Mouse (Mus musculus): Measurements from ENCODE around the gene Atg7. TPM values are rescaled to one million over a fixed set of nuclear protein-coding genes. Genes with fewer than 3 reads are reported as not detected.

Gene Atg7
- polyA plus RNA-seq, 1 experiment from 2014 or later = 20.8 TPM

GRCm38 (mm10) chr6:114777872-114778271 lies 135.0 kb downstream of the Atg7 start:
- H3K9me3 ChIP-seq = no peaks in the 10 kb centered on the region
- H3K9ac ChIP-seq (replicated peaks) = no peak overlapping the region
- no peak for ATAC-seq (replicated peaks)
- no peak overlapping the region for H3K4me3 ChIP-seq
- no peaks in the 10 kb centered on the region for H3K27me3 ChIP-seq
- H3K27ac ChIP-seq (replicated peaks) = no peak overlapping the region
- peaks cover 22% of the 10 kb centered on the region for H3K4me1 ChIP-seq
- WGBS = 17% methylated on average over 4 of the region's 4 CpGs
- H3K36me3 ChIP-seq = no peaks in the 10 kb centered on the region
- H3K4me2 ChIP-seq (replicated peaks) = no peak overlapping the region

GRCm38 (mm10) chr6:114778650-114779049 lies 135.8 kb downstream of the Atg7 start:
- H3K9ac ChIP-seq (replicated peaks) = no peak overlapping the region
- no peak overlapping the region for H3K4me3 ChIP-seq
- H3K27ac ChIP-seq (replicated peaks) = no peak overlapping the region
- H3K4me1 ChIP-seq = peaks cover 22% of the 10 kb centered on the region
- no peak for ATAC-seq (replicated peaks)
- H3K4me2 ChIP-seq (replicated peaks) = no peak overlapping the region
- H3K27me3 ChIP-seq = no peaks in the 10 kb centered on the region
- 44% methylated on average over 8 of the region's 8 CpGs for WGBS
- no peaks in the 10 kb centered on the region for H3K9me3 ChIP-seq
- H3K36me3 ChIP-seq = no peaks in the 10 kb centered on the region

GRCm38 (mm10) chr6:114780583-114780982 lies 137.7 kb downstream of the Atg7 start:
- no peak overlapping the region for H3K4me3 ChIP-seq
- H3K9ac ChIP-seq (replicated peaks) = no peak overlapping the region
- H3K36me3 ChIP-seq = no peaks in the 10 kb centered on the region
- H3K4me1 ChIP-seq = peaks cover 22% of the 10 kb centered on the region
- no peaks in the 10 kb centered on the region for H3K27me3 ChIP-seq
- H3K27ac ChIP-seq (replicated peaks) = no peak overlapping the region
- H3K4me2 ChIP-seq (replicated peaks) = no peak overlapping the region
- H3K9me3 ChIP-seq = no peaks in the 10 kb centered on the region
- ATAC-seq (replicated peaks) = no peak
- 82% methylated on average over 2 of the region's 2 CpGs for WGBS

GRCm38 (mm10) chr6:114781415-114782240 lies 138.7 kb downstream of the Atg7 start:
- H3K27me3 ChIP-seq = no peaks in the 10 kb centered on the region
- H3K9me3 ChIP-seq = no peaks in the 10 kb centered on the region
- WGBS = 37% methylated on average over 11 of the region's 11 CpGs
- 0 out of 2 replicates have a peak, but pooled peaks have one; percentile 29 for ATAC-seq (replicated peaks)
- H3K27ac ChIP-seq (replicated peaks) = 0 out of 2 replicates have a peak overlapping the region, but pooled peaks have one; percentile 34
- H3K4me2 ChIP-seq (replicated peaks) = no peak overlapping the region
- H3K36me3 ChIP-seq = no peaks in the 10 kb centered on the region
- H3K4me3 ChIP-seq = no peak overlapping the region
- no peak overlapping the region for H3K9ac ChIP-seq (replicated peaks)
- peaks cover 22% of the 10 kb centered on the region for H3K4me1 ChIP-seq

GRCm38 (mm10) chr6:114782486-114782885 lies 139.6 kb downstream of the Atg7 start:
- peaks cover 22% of the 10 kb centered on the region for H3K4me1 ChIP-seq
- H3K27me3 ChIP-seq = no peaks in the 10 kb centered on the region
- H3K4me3 ChIP-seq = no peak overlapping the region
- H3K4me2 ChIP-seq (replicated peaks) = no peak overlapping the region
- H3K36me3 ChIP-seq = no peaks in the 10 kb centered on the region
- WGBS = 69% methylated on average over 7 of the region's 7 CpGs
- no peaks in the 10 kb centered on the region for H3K9me3 ChIP-seq
- no peak overlapping the region for H3K9ac ChIP-seq (replicated peaks)
- ATAC-seq (replicated peaks) = no peak
- no peak overlapping the region; the same call in 1 of the 2 replicates for H3K27ac ChIP-seq (replicated peaks)

GRCm38 (mm10) chr6:114786461-114786860 lies 143.6 kb downstream of the Atg7 start:
- H3K4me2 ChIP-seq (replicated peaks) = no peak overlapping the region
- no peaks in the 10 kb centered on the region for H3K27me3 ChIP-seq
- no peaks in the 10 kb centered on the region for H3K36me3 ChIP-seq
- no peak overlapping the region for H3K9ac ChIP-seq (replicated peaks)
- H3K9me3 ChIP-seq = no peaks in the 10 kb centered on the region
- H3K4me1 ChIP-seq = peaks cover 14% of the 10 kb centered on the region
- no peak overlapping the region for H3K4me3 ChIP-seq
- 33% methylated on average over 3 of the region's 3 CpGs for WGBS
- no peak overlapping the region for H3K27ac ChIP-seq (replicated peaks)
- ATAC-seq (replicated peaks) = no peak

- Histone ChIP-seq H3K36me3 (no peaks in the 10 kb centered on the region), H3K4me1 (peaks cover 3% of the 10 kb centered on the region), H3K9me3 (no peaks in the 10 kb centered on the region), H3K27ac (replicated peaks) (no peak overlapping the region), H3K27me3 (no peaks in the 10 kb centered on the region), H3K4me2 (replicated peaks) (no peak overlapping the region), H3K4me3 (no peak overlapping the region), H3K9ac (replicated peaks) (no peak overlapping the region)
- 84% methylated on average over 3 of the region's 3 CpGs for WGBS
- no peak for ATAC-seq (replicated peaks)
These were observed 144.7 kb downstream of the Atg7 start for GRCm38 (mm10) chr6:114787606-114788005.

GRCm38 (mm10) chr6:114788663-114789062 lies 145.8 kb downstream of the Atg7 start:
- Histone ChIP-seq H3K9ac (replicated peaks) (no peak overlapping the region), H3K4me1 (no peaks in the 10 kb centered on the region), H3K27me3 (no peaks in the 10 kb centered on the region), H3K4me2 (replicated peaks) (no peak overlapping the region), H3K27ac (replicated peaks) (no peak overlapping the region), H3K36me3 (no peaks in the 10 kb centered on the region), H3K4me3 (no peak overlapping the region), H3K9me3 (no peaks in the 10 kb centered on the region)
- 86% methylated on average over 4 of the region's 4 CpGs for WGBS
- ATAC-seq (replicated peaks) = no peak

GRCm38 (mm10) chr6:114790084-114790483 lies 147.2 kb downstream of the Atg7 start:
- Histone ChIP-seq H3K9ac (replicated peaks) (no peak overlapping the region), H3K4me2 (replicated peaks) (no peak overlapping the region), H3K4me1 (no peaks in the 10 kb centered on the region), H3K27ac (replicated peaks) (no peak overlapping the region), H3K9me3 (no peaks in the 10 kb centered on the region), H3K4me3 (no peak overlapping the region), H3K27me3 (no peaks in the 10 kb centered on the region), H3K36me3 (no peaks in the 10 kb centered on the region)
- no peak for ATAC-seq (replicated peaks)
- WGBS = 85% methylated on average over 2 of the region's 2 CpGs

- no peak overlapping the region for H3K4me2 ChIP-seq (replicated peaks)
- H3K4me3 ChIP-seq = no peak overlapping the region
- H3K27me3 ChIP-seq = no peaks in the 10 kb centered on the region
- 89% methylated on average over 7 of the region's 7 CpGs for WGBS
- ATAC-seq (replicated peaks) = no peak
- H3K4me1 ChIP-seq = no peaks in the 10 kb centered on the region
- H3K9ac ChIP-seq (replicated peaks) = no peak overlapping the region
- no peaks in the 10 kb centered on the region for H3K36me3 ChIP-seq
- H3K9me3 ChIP-seq = no peaks in the 10 kb centered on the region
- H3K27ac ChIP-seq (replicated peaks) = no peak overlapping the region
These were observed 148.0 kb downstream of the Atg7 start for GRCm38 (mm10) chr6:114790902-114791301.

GRCm38 (mm10) chr6:114791846-114792245 lies 148.9 kb downstream of the Atg7 start:
- no peaks in the 10 kb centered on the region for H3K9me3 ChIP-seq
- H3K4me1 ChIP-seq = no peaks in the 10 kb centered on the region
- no peaks in the 10 kb centered on the region for H3K36me3 ChIP-seq
- H3K27ac ChIP-seq (replicated peaks) = no peak overlapping the region
- H3K4me3 ChIP-seq = no peak overlapping the region
- no peak for ATAC-seq (replicated peaks)
- H3K9ac ChIP-seq (replicated peaks) = no peak overlapping the region
- 91% methylated on average over 4 of the region's 4 CpGs for WGBS
- H3K4me2 ChIP-seq (replicated peaks) = no peak overlapping the region
- H3K27me3 ChIP-seq = no peaks in the 10 kb centered on the region

GRCm38 (mm10) chr6:114794706-114795105 lies 151.8 kb downstream of the Atg7 start:
- no peaks in the 10 kb centered on the region for H3K9me3 ChIP-seq
- no peaks in the 10 kb centered on the region for H3K36me3 ChIP-seq
- no peak overlapping the region for H3K4me2 ChIP-seq (replicated peaks)
- no peak for ATAC-seq (replicated peaks)
- H3K27ac ChIP-seq (replicated peaks) = no peak overlapping the region
- no peaks in the 10 kb centered on the region for H3K27me3 ChIP-seq
- no peak overlapping the region for H3K9ac ChIP-seq (replicated peaks)
- H3K4me3 ChIP-seq = no peak overlapping the region
- WGBS = 97% methylated on average over 9 of the region's 9 CpGs
- H3K4me1 ChIP-seq = no peaks in the 10 kb centered on the region

All from forebrain, embryonic 15.5 days (tissue).